Mouse (Mus musculus): ENCODE measurements at regions not wholly inside any gene's neighbourhood (a gene's known extent, or its start where the extent isn't known, plus 50 kb on each side); places are given as distances from the start of the nearest gene placed in this dataset.
"Not testable (repeated sequence)": the region's sequence is repeated elsewhere in the genome, so short reads cannot be mapped to it uniquely, and the experiment has no call there.

DNA sequence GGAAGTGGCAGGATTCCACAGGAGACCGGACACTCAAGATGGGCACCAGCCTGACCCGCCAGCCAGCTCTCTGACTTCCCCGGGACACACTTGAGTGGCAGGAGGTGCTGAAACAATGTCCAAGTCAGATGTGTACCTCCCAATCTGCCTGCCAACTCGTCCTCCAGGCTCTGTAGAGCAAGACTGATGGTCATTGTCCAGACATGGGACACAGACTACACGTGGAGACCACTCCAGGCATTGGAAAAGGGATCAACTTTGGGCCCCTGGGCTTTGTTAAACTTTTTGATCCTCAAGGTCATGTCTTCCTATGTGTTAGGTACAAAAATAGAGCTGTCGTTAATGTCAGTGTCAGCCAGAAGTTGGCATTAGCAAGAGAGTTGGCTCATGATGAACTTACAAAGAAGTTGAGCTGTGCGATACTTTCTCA lies 214.6 kb downstream of the 3100002H09Rik start:
- no peak for DNase-seq (ENCODE audit: low read depth, low spot score)

DNA sequence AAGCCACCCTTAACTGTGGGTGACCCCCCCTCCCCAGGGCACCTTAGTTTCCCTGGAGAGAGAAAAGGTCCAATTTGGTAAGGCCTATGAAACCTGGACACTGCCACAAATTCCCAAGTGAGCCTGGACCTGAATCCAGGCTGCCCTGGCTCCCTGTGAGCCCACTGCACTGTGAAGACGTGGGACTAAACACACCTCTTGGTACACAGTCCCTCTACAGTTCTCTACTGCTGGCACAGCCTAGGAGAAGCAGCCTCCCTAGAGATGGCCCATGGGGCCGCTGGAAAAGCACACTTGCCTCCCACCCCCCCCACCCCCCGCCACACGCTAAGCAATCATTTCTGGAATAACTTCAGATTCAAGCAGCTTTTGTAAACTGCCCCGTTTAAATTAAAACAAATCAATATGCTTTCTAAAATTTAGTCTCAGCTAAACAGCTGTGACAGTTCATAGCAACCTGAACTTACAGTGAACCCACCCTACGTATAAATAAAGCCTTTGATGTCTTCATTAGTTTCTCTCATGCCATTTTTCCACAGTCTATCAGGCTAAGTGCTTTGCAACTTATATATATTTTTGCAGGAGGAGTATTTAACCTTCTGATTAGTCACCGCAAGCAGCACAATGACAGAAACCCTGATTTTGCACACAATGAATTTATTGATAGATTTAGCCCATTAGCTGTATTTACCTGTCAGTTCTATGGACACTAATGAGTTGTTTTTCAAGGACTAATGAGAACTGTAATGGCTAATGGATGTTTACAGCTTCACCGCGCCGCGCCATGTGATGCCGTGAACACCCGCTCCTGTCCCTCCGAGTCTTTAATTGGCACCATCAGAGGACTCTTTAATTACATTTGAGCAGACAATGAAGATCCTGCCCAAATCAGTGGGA lies 215.3 kb downstream of the 3100002H09Rik start:
- DNase-seq (ENCODE audit: low read depth, low spot score), result no peak

DNA sequence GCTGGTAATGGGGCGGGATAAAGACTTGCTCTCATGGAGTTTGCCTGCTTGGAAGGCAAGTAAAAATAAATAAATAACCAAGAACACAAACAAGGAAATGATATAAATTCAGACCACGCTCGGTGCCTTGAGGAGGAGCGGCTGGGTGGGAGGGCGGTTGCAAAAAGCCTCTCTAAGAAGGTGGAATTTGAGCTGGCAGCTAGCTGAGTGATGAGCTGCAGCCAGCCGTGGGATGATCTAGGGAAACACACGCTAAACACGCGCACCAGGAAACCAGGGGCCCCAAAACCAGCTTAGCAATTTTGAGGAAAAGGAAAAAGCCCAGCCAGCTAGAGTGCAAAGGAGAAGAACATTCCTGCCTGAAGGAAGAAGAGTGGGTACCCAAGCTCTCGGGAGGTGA lies 217.0 kb downstream of the 3100002H09Rik start:
- peak; percentile 52 for DNase-seq (ENCODE audit: low read depth, low spot score)

DNA sequence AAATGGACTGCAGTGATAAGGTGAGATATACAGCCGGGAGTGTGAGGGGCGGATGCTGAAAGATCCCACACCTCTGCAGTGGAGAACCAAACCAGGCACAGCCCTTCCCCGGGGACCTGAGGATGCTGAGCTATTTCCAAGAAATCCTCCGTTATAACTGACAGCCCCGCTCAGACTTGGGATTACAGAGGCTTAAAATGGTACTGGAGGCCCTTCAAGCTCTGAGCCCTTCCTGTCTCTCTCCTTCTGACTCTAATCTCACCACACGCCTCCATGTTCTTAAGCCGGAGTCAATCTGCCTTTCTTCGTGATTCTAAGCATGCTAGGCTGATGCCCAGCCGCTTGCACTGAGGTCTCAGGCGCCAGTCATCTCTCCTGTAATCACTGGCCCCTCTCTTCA lies 221.5 kb downstream of the 3100002H09Rik start:
- no peak for DNase-seq (ENCODE audit: low read depth, low spot score)

DNA sequence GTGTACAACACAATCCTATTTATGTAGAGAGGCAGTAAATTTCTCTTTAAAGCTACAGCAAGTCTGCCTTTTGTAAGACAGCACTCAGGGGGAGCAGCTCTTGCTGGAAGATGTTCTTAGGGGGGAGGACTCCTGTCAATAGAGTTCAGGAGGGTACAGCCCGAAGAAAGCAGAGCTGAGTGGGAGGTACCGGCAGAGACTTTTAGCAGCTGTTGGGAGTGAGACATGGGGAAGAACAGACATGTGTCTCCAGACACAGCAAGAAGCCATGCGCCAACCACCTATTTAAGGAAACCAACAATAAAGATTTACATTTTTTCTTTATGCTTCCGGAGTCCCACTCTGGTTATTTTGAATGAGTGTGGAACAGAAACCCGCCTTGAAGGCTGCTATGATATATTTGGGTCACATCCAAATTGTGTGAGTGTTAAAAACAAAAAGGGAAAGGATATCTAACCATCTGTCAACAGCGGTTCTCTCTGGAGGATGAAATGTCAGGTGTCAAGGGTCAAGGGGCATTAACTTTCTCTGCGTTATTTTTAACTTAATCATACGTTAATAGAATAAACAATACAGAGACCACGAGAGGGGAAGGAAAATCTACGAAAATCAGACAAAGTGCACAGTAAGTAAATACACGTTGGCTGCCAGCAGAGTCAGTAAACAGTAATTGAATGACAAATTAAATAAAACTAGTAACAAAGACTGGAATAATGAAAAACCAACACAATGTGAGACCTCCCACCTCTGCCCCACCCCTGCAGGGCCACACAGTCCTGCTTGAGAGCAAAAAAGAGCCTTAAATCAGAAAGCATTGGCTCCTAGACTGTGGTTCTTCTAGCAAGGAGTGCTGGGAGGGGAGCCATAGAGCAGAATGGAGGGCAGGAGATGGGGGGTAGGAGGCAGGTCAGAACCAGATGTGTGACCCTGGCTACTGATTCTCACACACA lies 225.2 kb downstream of the 3100002H09Rik start:
- peak; percentile 69 for DNase-seq (ENCODE audit: low read depth, low spot score)

DNA sequence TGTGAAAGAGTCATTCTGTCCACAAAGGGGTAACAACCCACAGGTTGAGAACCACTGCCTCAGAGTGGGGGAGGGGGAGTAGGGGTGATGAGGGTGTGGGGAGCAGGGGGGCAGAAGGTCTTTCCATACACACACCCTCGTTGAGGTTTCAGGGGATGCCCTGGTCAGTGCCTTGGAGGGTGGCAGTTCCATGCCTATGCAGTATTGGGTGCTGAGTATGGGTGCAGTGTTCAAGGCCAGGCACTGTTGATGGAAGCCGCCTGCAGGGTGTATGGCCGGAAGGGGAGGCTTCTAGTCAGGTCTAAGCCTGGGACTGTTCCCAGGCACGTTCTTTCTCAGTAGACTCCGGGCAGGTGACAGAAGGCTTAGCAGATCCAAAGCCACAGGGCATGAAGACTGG lies 234.1 kb downstream of the 3100002H09Rik start:
- no peak for DNase-seq (ENCODE audit: low read depth, low spot score)

DNA sequence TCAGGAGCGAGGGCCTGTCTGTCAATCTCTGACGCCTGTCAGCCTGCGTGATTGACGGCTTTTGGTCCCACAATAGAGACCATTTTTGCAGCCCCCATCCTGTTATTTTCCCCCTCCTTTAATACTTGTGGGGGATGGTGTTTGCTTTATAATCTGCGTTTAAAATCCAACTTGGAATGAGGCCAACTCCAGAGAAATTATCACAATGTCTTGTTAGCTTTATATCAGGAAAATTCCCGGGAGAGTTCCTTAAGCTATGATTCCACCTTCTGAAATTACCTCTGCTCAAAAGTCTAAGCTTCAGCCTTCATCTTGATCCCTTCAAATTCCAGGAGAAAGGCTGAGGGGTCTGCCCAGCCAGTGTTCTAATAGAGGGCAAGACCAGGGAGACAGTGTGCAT lies 235.0 kb downstream of the 3100002H09Rik start:
- no peak for DNase-seq (ENCODE audit: low read depth, low spot score)

DNA sequence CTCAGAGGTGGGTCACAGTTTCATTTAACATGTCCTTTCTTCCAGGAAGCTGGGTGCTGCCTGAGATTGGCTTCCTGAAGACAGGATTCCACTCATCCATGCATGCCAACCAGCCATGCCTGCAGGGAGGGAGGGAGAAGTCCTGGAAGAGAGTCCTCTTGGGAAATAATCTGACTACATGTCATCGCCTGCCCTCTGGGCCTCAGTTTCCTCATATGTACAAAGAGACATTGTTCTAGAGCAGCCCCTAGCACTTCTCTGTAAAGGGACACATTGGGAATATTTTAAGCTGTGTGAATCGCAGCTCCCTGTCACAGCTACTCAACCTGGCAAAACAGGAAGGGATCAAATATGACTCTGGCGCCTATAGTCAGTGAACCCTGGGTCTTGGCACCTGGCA lies 241.8 kb downstream of the 3100002H09Rik start:
- DNase-seq (ENCODE audit: low read depth, low spot score), result no peak

DNA sequence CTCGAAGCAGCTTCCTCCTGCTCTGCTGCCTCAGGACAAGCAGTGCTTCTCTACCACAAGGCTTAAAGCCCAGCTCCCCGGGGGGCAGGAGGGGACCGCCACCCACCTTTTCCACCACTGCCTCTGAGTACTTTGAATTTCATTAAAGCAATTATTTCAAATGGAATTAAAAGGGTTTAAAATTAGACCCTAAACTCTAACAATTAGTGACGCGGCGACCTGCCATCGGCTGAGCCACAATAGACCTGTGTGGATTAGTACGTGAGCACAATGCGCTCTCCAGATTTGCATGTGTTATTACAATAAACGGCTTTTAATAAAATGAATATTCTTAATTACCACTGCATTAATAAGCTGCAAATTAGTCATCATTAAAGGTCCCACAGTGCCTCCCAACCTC lies 242.5 kb downstream of the 3100002H09Rik start:
- no peak for DNase-seq (ENCODE audit: low read depth, low spot score)

DNA sequence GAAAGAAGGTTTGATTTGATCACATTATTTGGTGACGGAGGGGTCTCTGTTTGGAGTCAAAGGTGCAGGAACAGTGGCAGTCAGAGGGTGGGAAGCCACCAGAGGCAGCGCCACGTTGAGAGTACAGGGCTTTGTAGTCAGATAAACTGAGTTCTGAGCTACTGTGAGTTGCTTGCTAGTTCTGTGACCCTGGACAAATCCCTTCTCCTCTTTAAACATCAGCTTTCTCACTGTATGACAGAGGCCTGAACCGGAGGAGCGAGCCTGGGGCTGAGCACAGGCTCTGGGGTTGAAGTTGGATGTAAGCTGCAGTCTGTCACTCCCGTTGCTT lies 250.1 kb downstream of the 3100002H09Rik start:
- no peak for DNase-seq (ENCODE audit: low read depth, low spot score)

DNA sequence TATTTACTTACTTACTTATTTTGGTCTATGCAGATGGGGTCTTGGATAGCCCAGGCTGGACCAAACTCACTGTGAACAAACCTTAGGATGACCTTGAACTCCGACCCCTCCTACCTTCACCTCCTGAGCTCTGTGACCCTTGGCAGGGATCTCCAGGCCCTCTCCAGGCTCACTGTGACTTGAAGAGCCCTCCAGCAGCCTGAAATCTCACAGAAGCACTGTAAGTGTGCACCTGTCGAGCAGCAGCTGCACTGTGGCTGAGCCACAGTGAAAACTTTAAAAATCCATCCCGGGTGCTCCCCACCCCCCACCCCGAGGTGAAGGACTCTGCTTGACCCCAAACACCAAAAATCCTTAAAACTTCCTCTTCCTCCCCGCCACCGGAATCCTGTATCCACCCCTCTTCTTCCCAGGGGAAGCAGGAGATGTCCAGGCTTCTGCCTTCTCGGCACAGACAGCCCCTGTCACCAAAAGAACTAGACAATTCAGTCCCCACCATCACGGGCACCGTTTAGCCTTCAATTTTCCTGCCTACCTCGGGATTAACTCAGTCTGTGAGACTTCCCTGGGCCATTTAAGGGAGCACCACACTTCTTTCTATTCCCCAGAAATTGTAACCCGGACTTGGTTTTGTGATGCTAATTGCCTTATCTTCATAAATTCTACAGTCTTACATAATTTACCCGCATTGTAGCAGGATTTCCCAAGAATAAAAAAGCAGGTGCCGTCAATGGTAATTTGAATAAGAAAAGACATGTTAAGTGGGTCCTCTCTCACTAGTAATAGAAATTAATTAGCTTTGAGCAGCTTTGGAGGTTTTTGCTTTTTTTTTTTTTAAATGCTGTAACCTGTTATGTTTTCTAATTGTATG lies 250.7 kb downstream of the 3100002H09Rik start:
- DNase-seq (ENCODE audit: low read depth, low spot score), result no peak

DNA sequence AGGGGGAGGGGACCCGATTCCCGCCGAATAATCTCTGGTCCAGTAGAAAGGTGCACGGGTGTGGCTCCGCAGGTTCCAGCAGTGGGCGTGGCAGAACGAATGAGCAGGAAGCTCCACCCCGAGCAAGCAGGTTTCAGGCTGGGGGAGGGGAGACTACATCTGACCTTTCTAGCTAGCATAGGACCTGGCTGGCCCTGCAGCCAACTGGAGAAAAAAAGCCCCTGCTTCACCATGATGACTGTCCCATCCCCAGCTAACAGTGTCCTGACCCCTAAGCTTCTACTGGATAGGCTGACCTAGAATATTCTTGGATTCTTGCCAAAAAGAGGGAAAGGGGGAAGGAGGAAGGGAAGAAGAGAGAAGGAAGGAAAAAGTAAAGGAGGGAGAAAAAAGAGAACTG lies 252.1 kb downstream of the 3100002H09Rik start:
- not testable (repeated sequence) for DNase-seq (ENCODE audit: low read depth, low spot score)

DNA sequence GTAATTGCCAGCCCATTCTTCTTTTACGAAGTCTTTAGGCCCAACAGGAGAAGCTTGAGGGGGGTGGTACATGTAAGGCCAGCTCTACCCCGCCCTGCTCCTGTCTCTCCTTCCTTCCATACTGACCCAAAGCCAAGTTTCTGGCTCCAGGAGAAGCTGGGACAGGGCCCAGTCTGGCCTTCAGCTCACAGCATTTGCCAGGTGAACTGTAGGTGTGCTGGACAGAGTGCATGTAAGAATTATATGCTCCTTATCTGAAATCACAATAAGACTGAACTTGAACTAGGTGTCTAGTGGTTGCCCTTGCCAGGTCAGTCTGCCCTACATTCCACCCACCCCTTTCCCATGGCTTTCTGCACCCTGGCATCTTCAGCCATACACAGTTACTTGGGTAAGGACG lies 260.2 kb downstream of the 3100002H09Rik start:
- peak; percentile 18 for DNase-seq (ENCODE audit: low read depth, low spot score)

DNA sequence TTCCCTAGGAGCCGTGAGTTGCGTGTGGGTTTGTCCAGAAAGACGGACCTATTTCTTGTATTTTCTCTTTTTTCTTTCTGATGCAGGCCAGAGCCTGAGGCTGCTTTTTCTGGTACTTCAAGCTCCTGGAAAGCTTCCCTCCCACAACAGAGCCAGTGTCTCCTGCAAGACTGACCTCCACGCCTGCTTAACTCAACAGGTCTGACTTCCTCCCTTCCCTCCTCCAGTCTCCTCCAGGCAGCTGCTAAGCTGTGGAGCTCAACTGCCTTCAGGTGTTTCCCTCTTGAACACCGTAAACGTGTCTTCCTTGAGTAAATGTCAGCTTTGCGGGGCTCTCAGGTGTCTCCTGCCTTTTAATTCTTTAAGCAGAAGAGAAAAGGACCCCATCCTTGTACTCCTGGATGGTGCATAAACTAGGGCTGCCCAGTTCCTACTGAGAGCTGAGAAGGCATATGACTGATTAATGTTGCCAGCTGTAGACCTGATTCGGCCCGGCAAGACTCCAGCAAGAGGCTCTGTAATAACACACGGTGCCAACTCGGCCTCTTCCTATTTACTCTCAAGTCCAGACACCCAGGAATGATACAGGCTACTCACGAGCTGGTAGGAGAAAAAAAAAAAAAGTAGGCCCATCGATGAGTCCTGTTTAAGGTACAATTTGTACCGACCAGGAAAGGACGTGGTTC lies 260.9 kb downstream of the 3100002H09Rik start:
- DNase-seq (ENCODE audit: low read depth, low spot score), result no peak

DNA sequence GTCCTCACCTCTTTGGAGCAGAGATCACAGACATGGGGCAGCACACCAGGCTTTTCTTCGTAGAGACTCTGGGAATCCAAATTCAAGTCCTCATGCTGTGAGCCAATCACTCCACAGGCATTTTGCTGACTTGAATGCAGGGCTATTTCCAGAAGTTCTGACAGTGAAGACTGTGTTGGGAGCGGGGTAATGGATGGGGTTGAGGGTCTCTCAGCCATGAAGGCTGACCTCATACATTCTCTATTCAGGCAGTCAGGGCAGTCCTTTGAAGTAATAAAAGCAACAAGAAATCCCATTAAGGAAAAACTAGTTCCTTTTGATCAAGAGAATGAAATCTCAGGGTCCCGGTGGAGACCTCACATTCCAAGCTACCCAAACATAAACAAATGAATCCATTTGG lies 261.5 kb downstream of the 3100002H09Rik start:
- DNase-seq (ENCODE audit: low read depth, low spot score), result no peak

DNA sequence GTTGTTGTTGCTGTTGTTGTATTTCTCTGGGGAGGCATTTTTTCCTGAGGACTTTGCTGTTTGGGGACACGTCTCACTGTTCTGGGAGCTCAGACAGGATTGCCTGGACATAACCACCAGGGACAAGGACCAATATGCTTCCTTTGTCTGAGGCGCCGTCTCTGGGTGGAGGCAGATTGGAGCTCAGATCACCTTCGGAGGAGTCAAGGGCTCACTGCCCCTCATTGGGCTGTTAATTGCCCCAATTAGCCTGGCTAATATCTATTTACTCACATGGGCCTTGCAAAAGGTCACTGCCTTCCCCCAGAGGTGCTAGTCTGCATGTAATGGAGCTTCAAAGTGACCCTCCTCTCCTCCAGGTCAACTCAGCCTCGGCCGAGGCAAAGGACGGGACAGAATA lies 270.5 kb downstream of the 3100002H09Rik start:
- DNase-seq (ENCODE audit: low read depth, low spot score), result no peak

DNA sequence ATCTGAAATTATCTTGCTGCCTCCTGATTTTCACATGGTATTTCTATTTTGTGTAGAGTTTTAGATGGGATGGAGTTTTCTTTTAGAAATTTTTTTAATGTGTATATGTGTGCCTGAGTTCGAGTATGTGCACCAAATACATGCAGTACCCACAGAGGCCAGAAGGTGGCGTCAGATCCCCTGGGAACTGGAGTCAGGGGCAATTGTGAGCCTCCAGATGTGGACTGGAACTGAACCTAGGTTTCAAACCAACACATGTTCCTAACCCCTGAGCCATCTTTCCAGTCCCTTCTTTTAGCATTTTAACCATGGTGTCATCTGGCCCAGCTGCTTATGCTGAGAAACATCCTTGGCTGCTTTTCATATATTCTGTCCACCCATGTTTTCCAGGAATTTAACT lies 274.9 kb downstream of the 3100002H09Rik start:
- DNase-seq (ENCODE audit: low read depth, low spot score), result no peak

DNA sequence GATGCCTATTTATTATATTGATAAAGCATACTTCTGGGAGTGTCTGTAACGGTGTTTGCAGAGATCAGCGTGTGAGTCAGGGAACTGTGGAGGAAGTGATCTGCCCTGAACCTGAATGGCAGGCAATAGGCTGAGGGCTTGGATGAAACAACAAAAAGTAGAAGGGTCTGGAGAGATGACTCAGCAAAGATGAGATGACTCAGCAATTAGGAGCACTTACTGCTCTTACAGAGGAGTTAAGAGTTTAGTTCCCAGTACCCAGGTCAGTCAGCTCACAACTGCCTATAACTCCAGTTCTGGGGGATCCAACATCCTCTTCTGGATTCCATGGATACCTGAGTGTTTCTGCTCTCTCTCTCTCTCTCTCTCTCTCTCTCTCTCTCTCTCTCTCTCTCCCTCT lies 277.6 kb downstream of the 3100002H09Rik start:
- no peak for DNase-seq (ENCODE audit: low read depth, low spot score)

DNA sequence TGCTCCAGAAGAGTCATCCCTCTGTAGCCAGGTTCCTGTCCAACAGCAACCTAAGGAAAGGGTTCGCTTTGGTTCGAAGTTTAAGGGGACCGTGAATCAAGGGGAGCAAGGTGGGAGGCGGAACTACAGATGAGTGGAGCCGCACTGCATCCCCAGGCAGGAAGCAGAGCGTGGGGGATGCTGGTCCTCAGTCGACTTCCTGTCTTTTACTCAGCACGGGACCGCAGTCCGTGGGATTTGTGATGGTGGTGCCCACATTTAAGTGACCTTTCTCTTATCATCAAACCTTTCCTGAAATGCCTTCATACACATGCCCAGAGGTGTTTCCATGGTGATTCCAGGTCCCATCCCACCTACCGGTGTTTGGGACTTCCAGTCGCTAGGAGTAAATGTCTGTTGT lies 278.2 kb downstream of the 3100002H09Rik start:
- DNase-seq (ENCODE audit: low read depth, low spot score), result no peak

DNA sequence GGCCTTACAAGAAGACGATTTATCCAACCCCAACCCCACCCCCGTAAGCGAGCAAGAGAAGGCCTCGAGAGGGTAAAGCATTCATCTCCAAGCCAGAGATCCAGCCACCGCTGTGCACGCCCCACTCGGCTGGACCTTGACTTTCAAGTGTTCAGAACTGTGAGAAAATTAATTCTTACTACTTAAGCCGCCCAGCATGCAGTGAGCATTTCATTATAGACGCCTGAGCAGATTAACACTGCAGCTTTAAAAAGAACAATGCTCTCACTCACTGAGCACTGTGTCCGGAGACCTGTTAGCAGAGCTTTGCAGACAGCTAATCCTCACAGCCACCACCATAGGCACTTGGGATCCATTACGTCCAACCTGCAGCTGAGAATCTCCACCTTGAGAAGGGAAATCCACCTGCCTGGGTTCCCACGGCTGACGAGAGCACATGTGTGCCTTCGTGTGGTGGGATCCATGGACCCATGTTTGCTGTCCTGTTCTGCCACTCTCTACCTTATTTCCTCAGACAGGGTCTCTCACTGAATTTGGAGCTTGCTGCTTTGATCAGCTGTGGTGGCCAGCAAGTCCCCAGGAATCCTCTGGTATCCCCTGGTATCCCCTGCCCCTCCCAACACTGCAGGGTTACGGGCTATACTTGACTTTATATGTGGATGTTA lies 281.4 kb downstream of the 3100002H09Rik start:
- DNase-seq (ENCODE audit: low read depth, low spot score), result no peak
